ENCODE assay signal across 8 mouse cellular contexts in genomic region chr6:124805341-124806321, GRCm38 (mm10). TPM values are rescaled to one million over a fixed set of nuclear protein-coding genes. Genes with fewer than 3 reads are reported as not detected.
A peak's percentile ranks its signal among the peaks of the same experiment; 100 is the strongest.
DNase-seq lines count a peak whose midpoint lies in the region; ATAC-seq and TF ChIP-seq lines count a peak whose summit lies in the region.

No protein-coding gene starts in this region.

- DNase-seq in gastrocnemius, adult 8-10 months (ENCODE audit: low spot score in 2 of 2), result peak; percentile 91 to 92
- peak; percentile 92 to 98 for DNase-seq in left cerebral cortex, postnatal 10 days (ENCODE audit: extremely low spot score in 1 of 2, low spot score in 2 of 2)
- peak; percentile 94 for DNase-seq in right cerebral cortex, postnatal 25 days
- peak; percentile 91 to 98 for DNase-seq in urinary bladder, postnatal 4 days (ENCODE audit: low spot score in 2 of 2)

- no peak for TF ChIP-seq CTCF in cortical plate, adult 2 months (IDR thresholded peaks at IDR 0.05; ENCODE audit: extremely low read depth, insufficient read depth, low read length)

- peak overlapping the region; percentile 33 for H3K4me3 ChIP-seq in cortical plate, adult 2 months (ENCODE audit: insufficient read depth, low read length)

- ATAC-seq in activated CD4-positive, CD25-positive, alpha-beta regulatory T cell, adult 4 months, result peak; percentile 75
- peak; percentile 72 for ATAC-seq in inflammation-experienced regulatory T-cells, adult 6 months
- peak; percentile 68 for ATAC-seq in megakaryocyte-erythroid progenitor cell, adult 5-6 weeks (replicated peaks; ENCODE audit: low FRiP score, low TSS enrichment, poor library complexity, severe bottlenecking)

- intact Hi-C loops in left cerebral cortex, postnatal 10 days (cut with DNase I), result loop anchor here (5.0 kb wide), 1 partner anchor 48 kb away; the partner anchor contains the start of genes Atn1 and Gm45234

- peaks cover 7% of the 10 kb centered on the region; the same call in 1 of the 2 replicates for H3K4me1 ChIP-seq in cortical plate, adult 2 months (ENCODE audit: control insufficient read depth, insufficient read depth, low read length)

- H3K27ac ChIP-seq in cortical plate, adult 2 months (ENCODE audit: insufficient read depth, low read length), result peak overlapping the region; percentile 61

- TF ChIP-seq POLR2A in cortical plate, adult 2 months (IDR thresholded peaks at IDR 0.05; ENCODE audit: extremely low read depth, insufficient read depth, low read length), result peak; percentile 90

RNA-seq across cellular contexts. Expression of gene Spsb2, which starts 2.8 kb away (rescaled TPM):
- polyA plus RNA-seq in activated CD4-positive, CD25-positive, alpha-beta regulatory T cell, adult 4 months (2017; shearing (Covaris generic)), result 1 to 10 TPM; 1.5 to 2.1 TPM
- 4.4 and 4.8 TPM in 2 replicates for polyA plus RNA-seq in cortical plate, adult 2 months (2012; rRNA removed)
- 1 to 10 TPM; 1.9 to 4.1 (median 2.9) TPM for total RNA-seq in gastrocnemius, adult 8-10 months (2022)
- polyA plus RNA-seq in inflammation-experienced regulatory T-cells, adult 6 months (2017; shearing (Covaris generic)), result 1 to 10 TPM; 1.5 to 3.2 (median 2.1) TPM
- 1 to 10 TPM; 4.4 to 5.3 TPM for total RNA-seq in left cerebral cortex, postnatal 10 days (2021)
- 1.9 and 5.1 TPM in 2 replicates for total RNA-seq in megakaryocyte-erythroid progenitor cell, adult 5-6 weeks (2014; fragmentation: Nextera tagmentation)
- total RNA-seq in megakaryocyte-erythroid progenitor cell, adult 5-6 weeks (2017), result 4.1 and 5.5 TPM in 2 replicates

RNA-seq across cellular contexts. Expression of gene Tpi1, which starts 8.5 kb away (rescaled TPM):
- polyA plus RNA-seq in activated CD4-positive, CD25-positive, alpha-beta regulatory T cell, adult 4 months (2017; shearing (Covaris generic)), result 10 to 100 TPM; 68.9 to 93.3 TPM
- polyA plus RNA-seq in cortical plate, adult 2 months (2012; rRNA removed), result 1,059 and 1,064 TPM in 2 replicates
- 1,000 to 10,000 TPM; 2,418 to 2,798 (median 2,572) TPM for total RNA-seq in gastrocnemius, adult 8-10 months (2022)
- 10 to 100 TPM; 77.6 to 91.2 (median 82.5) TPM for polyA plus RNA-seq in inflammation-experienced regulatory T-cells, adult 6 months (2017; shearing (Covaris generic))
- total RNA-seq in left cerebral cortex, postnatal 10 days (2021), result 100 to 1,000 TPM; 512 to 527 TPM
- 258 and 264 TPM in 2 replicates for total RNA-seq in megakaryocyte-erythroid progenitor cell, adult 5-6 weeks (2014; fragmentation: Nextera tagmentation)
- total RNA-seq in megakaryocyte-erythroid progenitor cell, adult 5-6 weeks (2017), result 179 and 201 TPM in 2 replicates

RNA-seq across cellular contexts. Expression of gene Usp5, which starts 23.7 kb away (rescaled TPM):
- 10 to 100 TPM; 58.3 to 86.0 TPM for polyA plus RNA-seq in activated CD4-positive, CD25-positive, alpha-beta regulatory T cell, adult 4 months (2017; shearing (Covaris generic))
- polyA plus RNA-seq in cortical plate, adult 2 months (2012; rRNA removed), result 151 and 152 TPM in 2 replicates
- total RNA-seq in gastrocnemius, adult 8-10 months (2022), result 10 to 100 TPM; 44.3 to 48.1 (median 45.2) TPM
- 10 to 100 TPM; 69.1 to 81.5 (median 73.8) TPM for polyA plus RNA-seq in inflammation-experienced regulatory T-cells, adult 6 months (2017; shearing (Covaris generic))
- total RNA-seq in left cerebral cortex, postnatal 10 days (2021), result 100 to 1,000 TPM; 194 to 200 TPM
- total RNA-seq in megakaryocyte-erythroid progenitor cell, adult 5-6 weeks (2014; fragmentation: Nextera tagmentation), result 85.0 and 100 TPM in 2 replicates
- total RNA-seq in megakaryocyte-erythroid progenitor cell, adult 5-6 weeks (2017), result 75.7 and 80.9 TPM in 2 replicates

RNA-seq across cellular contexts. Expression of gene Cdca3, which starts 23.7 kb away (rescaled TPM):
- polyA plus RNA-seq in activated CD4-positive, CD25-positive, alpha-beta regulatory T cell, adult 4 months (2017; shearing (Covaris generic)), result 10 to 100 TPM; 43.4 to 57.7 TPM
- 2.3 and 2.4 TPM in 2 replicates for polyA plus RNA-seq in cortical plate, adult 2 months (2012; rRNA removed)
- under 1 TPM; 0.31 to 0.51 (median 0.37) TPM for total RNA-seq in gastrocnemius, adult 8-10 months (2022)
- polyA plus RNA-seq in inflammation-experienced regulatory T-cells, adult 6 months (2017; shearing (Covaris generic)), result 100 to 1,000 TPM in 1 of 3 experiments, 10 to 100 TPM in 1, 1 to 10 TPM in 1; 7.6 to 142 (median 17.9) TPM
- 1 to 10 TPM; 2.8 to 4.4 TPM for total RNA-seq in left cerebral cortex, postnatal 10 days (2021)
- total RNA-seq in megakaryocyte-erythroid progenitor cell, adult 5-6 weeks (2014; fragmentation: Nextera tagmentation), result 100 and 181 TPM in 2 replicates
- total RNA-seq in megakaryocyte-erythroid progenitor cell, adult 5-6 weeks (2017), result 90.3 and 111 TPM in 2 replicates

RNA-seq across cellular contexts. Expression of gene Lrrc23, which starts 26.1 kb away (rescaled TPM):
- under 1 TPM; 0.61 to 0.73 TPM for polyA plus RNA-seq in activated CD4-positive, CD25-positive, alpha-beta regulatory T cell, adult 4 months (2017; shearing (Covaris generic))
- 2.4 and 5.0 TPM in 2 replicates for polyA plus RNA-seq in cortical plate, adult 2 months (2012; rRNA removed)
- not detected for total RNA-seq in gastrocnemius, adult 8-10 months (2022)
- 1 to 10 TPM; 1.5 to 4.2 (median 3.4) TPM for polyA plus RNA-seq in inflammation-experienced regulatory T-cells, adult 6 months (2017; shearing (Covaris generic))
- total RNA-seq in left cerebral cortex, postnatal 10 days (2021), result under 1 TPM; 0.41 to 0.77 TPM
- total RNA-seq in megakaryocyte-erythroid progenitor cell, adult 5-6 weeks (2014; fragmentation: Nextera tagmentation), result 0.77 TPM in 1 of 2 replicates, not detected in the other
- 6.7 TPM in 1 of 2 replicates, not detected in the other for total RNA-seq in megakaryocyte-erythroid progenitor cell, adult 5-6 weeks (2017)

Comparison
In these comparisons a context has a peak if more than half of its experiments do, and no peak if none do; other contexts are left out.
1. Peak in every context shown above with its lines: DNase-seq, ATAC-seq, H3K4me3 ChIP-seq and H3K27ac ChIP-seq.
2. RNA of gene Tpi1, which starts 8.5 kb away (total RNA-seq): 2,418 to 2,798 TPM in gastrocnemius, adult 8-10 months; 512 to 527 TPM in left cerebral cortex, postnatal 10 days and 179 to 264 TPM in megakaryocyte-erythroid progenitor cell, adult 5-6 weeks; every median in the first group is over 4 times any median in the second.